Mouse (Mus musculus) intestine, postnatal 0 days (tissue): Measurements from ENCODE around the gene Nkx2-5. TPM values are rescaled to one million over a fixed set of nuclear protein-coding genes. Genes with fewer than 3 reads are reported as not detected.

ENCODE experiments used
- ATAC-seq: fragments of 200-750 bp; cut with Nextera tagmentation; 2 replicates; pipeline ENCODE4 v1.8.0; 2017; ENCODE audit warnings: mild to moderate bottlenecking, moderate TSS enrichment, moderate library complexity
- H3K27ac ChIP-seq: fragments of 300-500 bp; sonication (generic); 2 replicates; pipeline ENCODE4 v1.5.1; 2014; ENCODE audit warnings: mild to moderate bottlenecking, low read depth, low read length, moderate library complexity
- H3K27me3 ChIP-seq: fragments of 300-500 bp; sonication (generic); replicated peaks from 2 replicates; pipeline ENCODE4 v1.6.1; 2014; ENCODE audit warnings: low read length, mixed read lengths; ENCODE audit not compliant: control insufficient read depth, insufficient read depth
- H3K36me3 ChIP-seq: fragments of 300-500 bp; sonication (generic); 2 replicates; pipeline ENCODE4 v1.6.1; 2014; ENCODE audit warnings: mild to moderate bottlenecking, moderate library complexity; ENCODE audit not compliant: control insufficient read depth, insufficient read depth
- H3K4me1 ChIP-seq: fragments of 300-500 bp; sonication (generic); replicated peaks from 2 replicates; pipeline ENCODE4 v1.6.1; 2014; ENCODE audit warnings: antibody characterized with exemption, low read length, mixed read lengths; ENCODE audit not compliant: control insufficient read depth, insufficient read depth
- H3K4me2 ChIP-seq: fragments of 300-500 bp; sonication (generic); replicated peaks from 2 replicates; pipeline ENCODE4 v1.6.1; 2014; ENCODE audit warnings: low read depth, mild to moderate bottlenecking, moderate library complexity
- H3K4me3 ChIP-seq: fragments of 300-500 bp; sonication (generic); 2 replicates; pipeline ENCODE4 v1.5.1; 2014; ENCODE audit warnings: low read depth, low read length
- H3K9ac ChIP-seq: fragments of 300-500 bp; sonication (generic); 2 replicates; pipeline ENCODE4 v1.6.1; 2014; ENCODE audit warnings: mild to moderate bottlenecking, low read depth, low read length
- H3K9me3 ChIP-seq: fragments of 300-500 bp; sonication (generic); 2 replicates; pipeline ENCODE4 v1.6.1; 2016; ENCODE audit warnings: mixed run types; ENCODE audit not compliant: control insufficient read depth
- CTCF ChIP-seq: sonication (generic); IDR thresholded peaks from 2 replicates; pipeline ENCODE4 v1.5.1; 2016; ENCODE audit warnings: low read depth, mild to moderate bottlenecking, control low read depth, antibody characterized with exemption, moderate library complexity
- WGBS: fragments of 180-500 bp; shearing (Covaris S2); extraction: QIAGEN DNeasy Blood & Tissue Kit; methylation state at CpG from one replicate; pipeline ENCODE4 v1.1.7; 2014; 5-methylcytosine and 5-hydroxymethylcytosine counted together
- polyA plus RNA-seq: library from polyadenylated mRNA; unstranded; fragments of >200 nt; fragmentation: Nextera tagmentation; extraction: Ambion mirVana; gene quantifications from 2 replicates; pipeline ENCODE4 v1.2.1, GENCODE M21; 2015

The Nkx2-5 gene
- polyA plus RNA-seq, 1 experiment from 2014 or later = 0.08 TPM

DNA sequence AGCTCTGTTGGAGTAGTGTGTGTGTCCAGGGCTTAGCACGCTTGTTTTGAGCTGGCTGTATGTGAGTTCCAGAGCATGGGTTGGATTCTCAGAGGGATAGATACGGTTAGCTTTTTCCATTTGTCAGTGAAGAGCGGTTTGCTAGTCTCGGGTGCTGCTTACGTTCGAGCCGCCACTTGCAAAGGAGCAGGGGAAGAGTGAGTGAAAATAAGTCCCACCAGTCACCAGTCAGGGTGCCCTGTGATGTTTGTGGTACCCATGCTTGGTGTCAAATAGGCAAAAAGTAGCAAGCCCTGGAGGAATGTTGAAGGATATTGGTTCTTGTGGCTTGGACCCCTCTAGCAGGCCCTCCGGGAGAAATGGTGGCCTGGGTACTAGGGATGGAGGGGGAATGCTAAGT is 55.8 kb downstream of the Nkx2-5 start:
- TF ChIP-seq CTCF = no peak
- Histone ChIP-seq H3K9me3 (no peaks in the 10 kb centered on the region), H3K27me3 (no peaks in the 10 kb centered on the region), H3K36me3 (peaks cover 84% of the 10 kb centered on the region), H3K4me2 (no peak overlapping the region), H3K4me3 (no peak overlapping the region), H3K27ac (no peak overlapping the region), H3K9ac (no peak overlapping the region), H3K4me1 (no peaks in the 10 kb centered on the region)
- WGBS = 95% methylated on average over 8 of the region's 8 CpGs
- no peak for ATAC-seq

Other genes with a start within 250 kb of the Nkx2-5 start
- gene Atp6v0e, start 181.8 kb downstream of the Nkx2-5 start, polyA plus RNA-seq = 523 and 571 TPM in 2 replicates
- gene Crebrf, start 129.4 kb downstream of the Nkx2-5 start, polyA plus RNA-seq = 13.5 and 15.1 TPM in 2 replicates
- gene Bnip1, start 63.9 kb downstream of the Nkx2-5 start, polyA plus RNA-seq = 29.7 and 30.7 TPM in 2 replicates
- gene Kifc5b, start 72.1 kb upstream of the Nkx2-5 start, polyA plus RNA-seq = 0.94 and 1.4 TPM in 2 replicates
- 11.2 and 11.6 TPM in 2 replicates for gene Phf1, start 88.0 kb upstream of the Nkx2-5 start, polyA plus RNA-seq
- gene Cuta, start 94.6 kb upstream of the Nkx2-5 start, polyA plus RNA-seq = 287 and 304 TPM in 2 replicates
- 0.35 and 0.39 TPM in 2 replicates for gene Syngap1, start 96.2 kb upstream of the Nkx2-5 start, polyA plus RNA-seq
- gene Zbtb9, start 128.2 kb upstream of the Nkx2-5 start, polyA plus RNA-seq = 6.5 and 6.7 TPM in 2 replicates
- gene Bak1, start 184.0 kb upstream of the Nkx2-5 start, polyA plus RNA-seq = 18.1 and 18.2 TPM in 2 replicates
- gene Itpr3, start 212.3 kb upstream of the Nkx2-5 start, polyA plus RNA-seq = 6.1 and 7.2 TPM in 2 replicates